Mouse (Mus musculus) olfactory bulb, adult 2 months (tissue): ENCODE measurements around the gene Cys1.

Experiments
- CTCF ChIP-seq: fragments of 200-500 bp; IDR thresholded peaks from 2 replicates; pipeline ENCODE4 v1.5.1; 2012; ENCODE audit warnings: low read depth, mild to moderate bottlenecking, low read length, moderate library complexity; ENCODE audit not compliant: insufficient read depth
- POLR2A ChIP-seq: fragments of 200-500 bp; IDR thresholded peaks from 2 replicates; pipeline ENCODE4 v1.6.1; 2012; ENCODE audit warnings: mild to moderate bottlenecking, low read depth, low read length, moderate library complexity; ENCODE audit not compliant: insufficient read depth

DNA sequence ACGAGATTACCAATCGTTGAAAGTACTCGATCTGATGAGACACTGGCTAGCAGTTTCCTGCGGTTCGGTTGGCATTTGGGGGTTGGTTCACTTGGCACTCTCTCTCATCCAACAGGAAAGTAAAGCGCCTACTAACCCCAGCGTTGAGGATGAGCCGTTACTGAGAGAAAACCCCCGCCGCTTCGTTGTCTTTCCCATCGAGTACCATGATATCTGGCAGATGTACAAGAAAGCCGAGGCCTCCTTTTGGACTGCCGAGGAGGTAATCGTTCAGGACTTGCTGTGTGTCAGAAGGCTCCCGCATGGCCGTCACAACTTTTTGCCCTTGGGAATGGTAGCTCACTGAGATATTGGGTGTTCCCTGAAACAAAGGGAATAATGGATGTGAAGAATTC lies 27.2 kb upstream of the Cys1 start:
- no peak for TF ChIP-seq POLR2A
- TF ChIP-seq CTCF = no peak
